Mouse (Mus musculus): ENCODE results near the gene Sf3b5.
A peak's percentile ranks its signal among the peaks of the same experiment; 100 is the strongest.

The Sf3b5 gene

DNA sequence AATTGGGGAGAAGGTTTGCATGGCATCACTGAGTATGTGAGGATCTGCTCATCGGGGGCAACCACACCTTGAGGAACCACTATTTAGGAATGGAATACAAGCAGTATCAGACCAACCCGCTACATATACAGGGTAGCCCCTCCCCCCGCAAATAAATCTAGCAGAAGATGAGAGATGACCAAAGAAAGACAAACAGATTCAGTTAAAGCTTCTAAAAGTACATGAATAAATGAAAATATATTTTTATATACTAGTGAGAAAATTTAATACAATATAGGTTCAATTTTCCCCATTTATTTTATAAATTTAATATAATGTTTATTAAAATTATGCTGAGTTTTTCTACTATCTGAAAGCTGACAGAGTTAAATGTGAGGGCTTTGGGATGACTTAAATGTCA is at the start of gene Sf3b5:
Sf3b5 (plus strand) TSS at position 301 of the 400 bp plus-strand sequence.
- DNase-seq (ENCODE audit: low spot score in 2 of 2): no peak

DNA sequence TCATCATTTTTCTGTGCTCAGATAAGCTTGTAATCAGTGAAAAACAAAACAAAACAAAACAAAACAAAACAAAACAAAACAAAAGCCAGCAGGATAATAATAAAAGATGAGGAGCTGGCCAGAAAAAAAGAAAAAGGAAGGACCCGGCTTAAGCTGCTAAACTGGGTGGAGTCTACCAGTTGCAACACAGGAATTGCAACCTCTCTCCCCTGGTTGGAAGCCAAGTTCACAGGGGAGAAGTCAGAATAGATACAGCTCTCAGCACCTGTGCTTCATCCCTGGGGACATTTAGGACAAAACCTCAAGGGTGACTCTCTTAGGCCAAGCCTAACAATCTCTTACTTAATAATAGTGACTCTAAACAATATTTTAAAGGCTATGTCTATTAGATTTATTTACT is 49.3 kb upstream of the Sf3b5 start:
- no peak for DNase-seq (ENCODE audit: low spot score in 2 of 2)

DNA sequence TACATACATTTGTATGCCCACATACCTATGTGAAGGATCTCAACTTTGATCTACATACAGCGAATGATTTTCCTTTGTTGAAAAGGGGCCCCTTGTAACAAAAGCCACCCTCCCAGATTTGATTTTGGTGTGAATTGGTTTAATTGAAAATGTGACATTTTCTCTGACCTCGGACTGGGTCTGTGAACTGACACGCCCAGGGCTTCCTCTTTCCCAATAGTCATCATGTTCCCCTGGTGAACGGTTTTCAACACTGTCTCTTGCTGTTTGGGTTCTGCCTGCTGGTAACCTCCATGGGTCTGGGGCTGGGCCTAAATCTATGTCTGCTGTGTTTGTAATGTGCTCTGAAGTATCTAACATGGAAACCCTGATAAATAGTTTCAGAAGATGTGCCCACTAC is 47.9 kb upstream of the Sf3b5 start:
- DNase-seq (ENCODE audit: low spot score in 2 of 2): no peak

DNA sequence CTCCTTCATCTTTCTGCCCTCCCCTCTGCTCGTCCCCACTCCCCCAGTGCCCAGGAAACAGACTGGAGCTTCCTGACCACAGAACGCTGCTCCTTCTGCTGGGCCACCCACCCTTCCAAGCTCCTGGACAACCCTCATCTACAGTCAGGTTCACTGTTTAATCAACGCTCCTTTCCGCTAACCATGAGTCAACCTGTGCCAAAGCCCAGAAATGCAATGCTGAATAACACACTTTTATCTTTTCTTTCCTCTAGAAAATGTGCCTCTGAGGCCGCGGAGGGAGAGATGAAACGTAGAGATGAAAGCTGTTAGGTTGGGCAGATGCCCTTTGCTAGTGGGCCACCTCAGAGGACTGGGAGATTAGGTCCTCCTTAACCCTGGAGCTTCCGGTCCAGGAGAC is 43.6 kb upstream of the Sf3b5 start:
- DNase-seq (ENCODE audit: low spot score in 2 of 2): no peak

DNA sequence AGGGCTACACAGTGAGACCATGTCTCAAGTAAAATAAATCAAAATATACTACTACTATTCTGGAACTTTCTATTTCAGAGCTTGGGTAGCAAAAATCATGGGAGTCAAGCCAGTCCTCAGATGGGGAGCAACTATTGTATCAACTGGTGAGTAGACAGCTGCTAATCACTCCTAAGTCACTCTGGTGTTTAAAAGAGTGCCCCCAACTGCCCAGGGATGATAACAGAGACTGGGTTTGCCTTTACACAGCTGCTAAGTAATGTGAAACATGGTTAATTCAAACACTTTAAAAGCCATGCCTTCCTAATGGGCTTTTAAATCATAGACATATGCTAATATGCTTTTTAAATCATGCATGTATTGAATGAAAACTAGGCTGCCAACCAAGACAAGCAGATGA is 42.9 kb upstream of the Sf3b5 start:
- no peak for DNase-seq (ENCODE audit: low spot score in 2 of 2)

DNA sequence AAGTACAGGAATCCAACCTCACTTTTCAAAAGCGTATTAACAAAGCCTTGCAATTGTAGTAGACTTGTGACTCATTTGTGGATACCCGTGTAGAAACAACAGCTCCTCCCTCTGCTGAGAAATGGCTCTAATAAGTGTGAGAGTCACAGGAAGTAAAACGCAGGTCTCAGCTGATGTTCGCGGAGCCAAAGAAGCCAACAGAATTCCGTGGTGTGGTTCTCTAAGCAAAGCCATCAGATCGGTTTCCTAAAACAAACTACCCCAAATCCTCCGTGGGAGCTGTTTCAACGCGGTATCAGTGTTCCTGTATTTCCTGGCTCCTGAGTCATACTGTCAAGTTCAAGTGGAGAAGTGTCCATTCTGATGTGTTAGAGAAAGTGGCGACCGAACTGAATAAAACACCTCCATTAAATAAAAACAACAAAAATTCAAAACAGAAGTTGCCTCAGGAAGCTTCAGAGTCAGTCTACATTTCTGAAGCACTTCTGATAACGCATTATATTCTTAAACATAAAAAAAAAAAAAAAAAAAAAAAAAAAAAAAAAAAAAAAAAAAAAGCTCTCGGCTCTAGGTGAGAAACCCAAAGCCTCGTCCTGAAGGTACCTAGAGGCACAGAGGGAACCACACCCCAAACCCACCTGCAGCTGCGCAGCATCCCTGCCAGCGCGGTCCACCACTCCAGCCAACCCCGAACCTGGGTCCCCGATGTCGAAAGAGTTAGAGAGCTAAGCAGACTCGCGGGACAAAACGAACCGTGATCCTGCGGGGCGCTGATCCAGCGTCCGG is 41.6 kb upstream of the Sf3b5 start:
- DNase-seq (ENCODE audit: low spot score in 2 of 2): no peak

DNA sequence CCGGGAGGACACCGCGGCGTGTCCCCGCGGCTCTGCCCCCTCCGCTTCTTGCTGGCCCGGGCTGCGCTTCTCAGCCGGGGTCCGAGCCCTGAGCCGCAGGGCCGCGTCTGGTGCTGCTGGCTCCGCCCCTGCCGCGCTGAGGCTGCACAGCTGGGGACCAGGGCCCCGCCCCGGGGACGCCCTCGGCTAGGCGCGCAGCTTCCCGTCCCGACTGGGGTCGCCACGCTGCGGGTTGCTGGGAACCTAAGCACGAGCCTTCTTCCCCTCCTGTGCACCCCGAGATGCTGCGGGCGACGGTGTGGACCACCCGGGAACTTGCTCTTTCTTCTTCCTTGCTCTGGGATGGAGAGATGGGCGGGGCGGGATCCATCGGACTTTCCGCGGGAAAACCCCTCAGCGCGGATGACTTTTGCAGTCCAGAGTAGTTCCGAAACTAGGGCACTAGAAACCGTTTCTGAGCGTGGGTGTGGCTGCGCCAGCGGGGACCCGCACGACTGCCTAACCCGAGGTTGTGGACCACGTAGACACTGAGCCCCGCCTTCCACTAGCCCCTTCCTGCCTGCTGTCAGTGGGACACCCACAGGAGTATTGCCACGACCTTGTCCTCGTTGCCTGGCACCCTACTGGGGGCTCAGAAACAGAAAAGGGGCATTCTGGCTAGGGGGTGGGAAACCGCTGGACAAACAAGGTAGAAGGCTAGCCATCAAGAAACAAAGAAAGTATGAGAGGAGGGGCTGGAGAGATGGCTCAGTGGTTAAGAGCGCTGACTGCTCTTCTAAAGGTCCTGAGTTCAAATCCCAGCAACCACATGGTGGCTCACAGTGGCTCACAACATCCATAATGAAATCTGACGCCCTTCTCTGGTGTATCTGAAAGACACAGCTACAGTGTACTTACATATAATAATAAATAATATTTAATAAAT is 40.7 kb upstream of the Sf3b5 start, which contains the start of gene Stx11:
Stx11 (minus strand) TSS at position 148 of the 925 bp plus-strand sequence.
- DNase-seq (ENCODE audit: low spot score in 2 of 2): no peak

DNA sequence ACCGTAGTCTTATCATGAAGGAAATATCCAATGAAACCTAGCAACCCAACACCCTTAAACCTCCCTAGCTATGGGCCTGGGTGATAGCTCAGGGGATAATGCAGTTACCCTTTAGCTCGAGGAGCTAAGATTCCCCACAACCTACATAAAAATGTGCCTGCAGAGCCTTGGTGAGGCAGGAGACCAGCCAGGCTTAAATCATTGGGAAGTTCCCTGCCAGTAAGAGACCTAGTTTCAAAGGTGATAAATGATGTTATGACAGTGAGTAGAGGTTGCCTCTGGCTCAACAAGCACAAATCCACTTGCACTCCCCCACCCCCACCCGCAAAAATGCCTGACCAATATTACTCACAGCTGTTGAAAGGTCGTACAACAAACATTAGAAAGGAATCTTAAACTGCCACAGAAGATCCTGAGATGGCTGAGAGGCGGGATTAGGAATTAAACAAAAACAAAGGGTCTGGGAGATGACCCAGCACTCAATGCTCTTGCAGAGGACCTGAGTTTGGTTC is 39.4 kb upstream of the Sf3b5 start:
- no peak for DNase-seq (ENCODE audit: low spot score in 2 of 2)

DNA sequence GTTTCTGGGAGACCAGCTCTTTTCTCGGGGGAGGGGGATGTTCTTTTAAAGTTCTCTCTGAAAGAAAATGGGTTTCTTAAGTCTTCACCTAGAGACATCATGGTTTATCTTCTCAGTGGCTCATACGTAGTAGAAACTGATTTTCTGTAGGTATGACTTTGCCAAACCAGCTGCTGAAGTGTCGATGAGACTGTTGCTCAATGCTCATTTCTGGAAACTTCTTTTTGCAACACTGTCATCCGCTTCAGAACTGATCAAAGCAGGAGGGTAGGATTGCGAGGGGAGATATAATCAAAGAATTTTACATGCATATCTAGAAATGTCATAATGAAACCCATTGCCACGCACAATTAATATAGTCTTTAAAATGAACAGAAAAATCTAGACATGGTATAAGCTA is 30.6 kb upstream of the Sf3b5 start:
- no peak for DNase-seq (ENCODE audit: low spot score in 2 of 2)

DNA sequence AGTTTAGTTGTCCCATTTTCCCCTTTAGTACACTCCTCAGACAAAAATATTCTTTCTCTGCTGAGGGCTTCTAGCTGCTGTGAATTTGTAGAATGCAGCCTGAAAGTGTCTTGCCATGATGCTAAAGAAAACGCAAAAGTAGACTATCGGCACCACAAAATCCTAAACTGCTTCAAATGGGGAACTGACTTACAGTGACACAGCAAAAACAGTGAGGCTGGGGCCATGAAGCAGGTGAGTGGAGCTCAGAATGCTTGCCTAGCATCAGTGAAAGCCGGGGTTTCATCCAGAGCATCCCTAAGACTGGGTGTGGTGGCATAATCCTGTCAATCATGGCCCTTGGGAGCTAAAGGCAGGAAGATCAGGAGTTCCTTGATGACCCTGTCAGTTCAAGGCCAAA is 29.7 kb upstream of the Sf3b5 start:
- DNase-seq (ENCODE audit: low spot score in 2 of 2): no peak

DNA sequence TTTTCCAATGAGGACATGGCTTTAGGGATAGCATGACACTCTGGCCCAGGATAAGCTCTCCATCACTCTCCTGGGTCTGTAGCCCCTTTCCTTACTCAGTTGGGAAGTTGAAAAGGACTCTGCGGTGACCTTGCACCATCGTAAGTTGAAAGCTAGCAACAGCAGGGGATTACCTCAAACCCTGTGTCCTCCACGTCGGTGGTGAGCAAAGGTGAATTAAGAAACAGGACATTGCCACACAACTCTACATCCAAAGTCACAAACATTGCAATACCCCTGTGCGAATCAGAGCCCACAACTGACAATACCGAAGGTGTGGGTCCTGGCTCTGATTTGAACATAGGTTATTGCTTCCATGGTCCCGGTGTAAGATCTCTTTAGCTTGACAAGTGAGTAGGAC is 29.2 kb upstream of the Sf3b5 start:
- DNase-seq (ENCODE audit: low spot score in 2 of 2): no peak

DNA sequence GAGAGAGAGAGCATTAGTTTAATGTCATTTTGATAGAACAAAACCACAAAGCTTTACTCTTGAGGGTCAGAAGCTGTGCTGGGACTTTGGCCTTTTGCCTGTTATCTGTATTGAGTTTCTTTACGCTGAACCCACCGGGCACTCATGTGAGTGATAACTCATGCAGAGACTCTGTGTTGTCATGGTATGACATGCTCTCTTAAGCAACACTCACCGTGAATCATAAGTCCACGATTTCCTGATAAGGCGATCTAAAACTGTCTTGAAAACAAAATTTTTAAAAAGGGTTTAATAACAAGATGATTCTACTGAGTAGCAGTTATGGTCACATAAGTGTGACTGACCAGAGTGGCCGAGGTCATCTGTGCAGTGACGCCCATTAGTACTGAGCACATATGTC is 28.6 kb upstream of the Sf3b5 start:
- DNase-seq (ENCODE audit: low spot score in 2 of 2): no peak

DNA sequence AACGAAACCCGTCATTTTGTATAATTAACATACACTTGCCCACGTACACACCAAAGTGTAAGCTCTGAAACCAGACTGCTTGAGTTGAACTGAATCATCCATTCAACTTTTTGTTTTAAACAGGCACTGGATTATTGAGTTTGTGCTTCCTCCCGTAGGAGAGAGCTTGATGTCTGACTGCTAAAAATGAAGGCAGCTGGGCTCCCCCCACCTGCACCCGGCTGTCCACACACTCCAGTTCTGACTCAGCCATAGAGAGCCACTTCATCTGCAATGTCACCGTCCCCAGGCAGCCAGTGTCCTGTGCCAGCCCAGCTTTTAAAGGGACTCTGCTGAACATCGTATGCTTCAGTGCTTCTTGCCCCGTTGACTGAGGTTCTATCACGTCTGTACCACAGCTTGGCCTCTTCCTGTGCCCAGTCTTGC is 27.3 kb upstream of the Sf3b5 start:
- DNase-seq (ENCODE audit: low spot score in 2 of 2): no peak

DNA sequence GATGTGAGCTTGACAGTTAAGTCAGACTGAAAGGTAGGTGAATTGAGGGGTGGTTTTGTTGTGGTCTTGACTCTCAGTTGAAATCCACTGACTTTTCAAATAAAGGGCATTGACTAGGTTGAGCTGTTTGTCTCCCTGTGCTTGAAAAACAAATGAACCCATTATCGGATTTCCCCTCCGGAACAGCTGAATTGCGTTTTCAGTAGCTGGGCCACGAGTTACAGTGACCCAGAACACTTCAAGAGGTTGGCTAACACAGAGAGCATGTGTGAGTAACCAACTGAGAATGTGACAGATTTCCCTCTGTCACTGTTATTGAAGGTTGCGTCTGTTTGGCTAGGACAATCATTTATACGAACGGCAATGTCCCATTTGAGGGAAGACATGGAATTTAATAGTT is 24.1 kb upstream of the Sf3b5 start:
- no peak for DNase-seq (ENCODE audit: low spot score in 2 of 2)

DNA sequence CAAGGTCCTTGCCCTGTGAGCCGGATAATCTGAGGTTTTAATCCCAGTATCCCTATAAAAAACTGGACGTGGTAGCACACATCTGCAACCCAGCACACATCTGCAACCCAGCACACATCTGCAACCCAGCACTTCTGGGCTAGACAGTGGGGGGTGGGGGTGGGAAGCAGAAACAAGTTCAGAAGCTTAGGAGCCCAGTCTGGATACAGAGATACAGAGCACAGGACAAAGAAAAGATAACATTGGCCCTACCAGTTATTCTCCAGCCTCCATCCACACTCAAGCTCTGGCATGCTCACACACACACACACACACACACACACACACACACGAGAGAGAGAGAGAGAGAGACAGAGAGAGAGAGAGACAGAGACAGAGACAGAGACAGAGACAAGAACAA is 21.6 kb upstream of the Sf3b5 start:
- DNase-seq (ENCODE audit: low spot score in 2 of 2): no peak

DNA sequence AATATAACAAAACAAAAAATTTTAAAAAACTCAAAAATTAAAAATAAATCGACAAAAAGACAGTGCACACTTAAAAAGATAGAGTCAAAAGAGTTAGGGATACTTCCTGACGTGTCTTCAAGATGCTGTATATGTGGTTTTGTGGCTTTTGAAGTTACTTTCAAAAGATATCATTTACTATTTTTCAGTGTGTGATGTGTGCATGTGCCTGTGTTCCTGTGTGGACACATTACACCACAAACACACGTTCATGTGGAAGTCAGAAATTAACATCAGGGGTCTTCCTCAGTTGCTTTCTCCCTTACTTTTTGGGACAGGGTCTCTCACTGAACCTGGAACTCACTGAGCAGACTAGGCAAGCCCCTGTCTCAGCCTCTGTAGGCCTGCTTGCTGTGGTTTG is 20.1 kb upstream of the Sf3b5 start:
- DNase-seq (ENCODE audit: low spot score in 2 of 2): no peak

DNA sequence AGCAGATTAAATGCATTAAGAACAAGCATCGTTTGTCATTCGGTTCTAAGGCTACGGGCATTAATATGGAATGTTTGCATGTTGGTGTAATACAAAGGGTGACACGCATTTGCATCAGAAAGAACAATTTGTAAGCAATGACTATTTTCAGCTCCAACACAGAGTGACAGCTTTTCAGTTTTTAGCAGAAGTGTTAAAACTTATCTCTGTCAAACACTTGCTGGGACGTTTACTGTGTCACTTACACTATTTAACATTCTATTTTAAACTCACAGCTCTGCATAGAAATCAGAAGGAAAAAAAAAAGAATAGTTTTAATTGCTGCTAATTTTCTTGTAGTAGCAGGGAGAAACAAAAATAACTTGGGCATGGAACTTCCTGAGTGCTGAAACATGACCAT is 18.7 kb upstream of the Sf3b5 start:
- no peak for DNase-seq (ENCODE audit: low spot score in 2 of 2)

DNA sequence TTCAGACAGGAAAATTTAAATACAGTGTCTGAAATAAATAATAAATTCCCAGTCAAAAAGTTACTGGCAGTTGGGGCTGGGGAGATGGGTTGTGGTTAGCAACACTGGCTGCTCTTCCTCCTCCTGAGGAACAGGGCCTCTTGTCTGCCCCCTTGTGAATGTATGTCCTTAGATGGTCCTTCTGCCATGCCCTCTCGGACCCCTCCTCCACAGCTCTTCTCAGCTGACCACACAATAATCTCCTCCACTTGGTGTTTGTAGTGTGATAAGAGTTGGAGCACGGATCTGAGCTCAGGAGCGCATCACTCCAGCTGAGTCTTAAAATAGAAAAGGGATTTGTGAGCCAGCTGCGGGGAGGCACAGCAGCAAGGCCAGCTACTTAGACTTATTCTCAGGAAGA is 18.2 kb upstream of the Sf3b5 start:
- no peak for DNase-seq (ENCODE audit: low spot score in 2 of 2)

DNA sequence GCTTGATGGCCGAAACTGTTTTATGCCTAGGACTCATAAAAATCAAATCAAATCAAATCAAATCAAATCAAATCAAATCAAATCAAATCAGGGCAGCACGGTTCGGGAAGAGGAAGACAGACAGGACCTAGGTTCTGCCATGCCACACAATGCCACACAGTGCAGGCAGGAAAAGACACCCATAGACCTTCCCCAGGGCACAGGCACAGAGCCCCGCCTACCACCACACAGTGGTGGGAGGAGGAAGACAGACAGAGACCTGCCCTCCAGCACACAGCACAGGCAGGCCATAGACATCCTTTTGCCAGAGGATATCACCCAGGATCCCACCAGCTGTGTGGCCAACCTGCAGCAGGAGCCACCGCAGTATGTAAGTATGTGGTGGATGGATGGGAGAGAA is 13.2 kb upstream of the Sf3b5 start:
- DNase-seq (ENCODE audit: low spot score in 2 of 2): no peak

DNA sequence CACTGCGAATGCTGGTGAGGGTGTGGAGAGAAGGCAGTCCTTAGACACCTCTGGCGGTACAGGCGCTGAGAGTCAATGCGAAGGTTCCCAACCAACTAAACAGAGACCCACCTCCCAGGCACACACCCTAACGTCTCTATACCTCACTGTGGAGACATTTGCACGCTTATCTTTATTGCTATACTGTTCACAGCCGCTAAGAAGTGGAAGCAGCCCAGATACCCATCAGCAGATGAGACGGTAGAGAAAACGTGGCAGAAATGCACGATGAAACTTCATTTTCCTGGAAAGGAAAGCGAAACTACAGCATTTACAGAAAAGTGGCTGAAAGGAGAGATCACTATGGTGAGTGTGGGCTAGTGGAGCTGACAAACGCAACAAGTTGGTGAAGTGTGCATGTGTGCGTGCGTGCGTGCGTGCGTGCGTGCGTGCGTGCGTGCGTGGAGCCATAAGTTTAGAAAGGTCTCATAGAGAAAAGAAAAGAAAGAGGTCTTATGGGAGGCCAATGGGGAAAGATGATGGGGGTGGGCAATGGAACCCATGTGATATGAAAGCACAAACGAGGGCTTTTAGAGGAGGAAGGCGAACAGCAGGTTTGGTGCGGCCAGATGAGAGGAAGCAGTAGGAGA is 11.6 kb upstream of the Sf3b5 start:
- no peak for DNase-seq (ENCODE audit: low spot score in 2 of 2)

DNA sequence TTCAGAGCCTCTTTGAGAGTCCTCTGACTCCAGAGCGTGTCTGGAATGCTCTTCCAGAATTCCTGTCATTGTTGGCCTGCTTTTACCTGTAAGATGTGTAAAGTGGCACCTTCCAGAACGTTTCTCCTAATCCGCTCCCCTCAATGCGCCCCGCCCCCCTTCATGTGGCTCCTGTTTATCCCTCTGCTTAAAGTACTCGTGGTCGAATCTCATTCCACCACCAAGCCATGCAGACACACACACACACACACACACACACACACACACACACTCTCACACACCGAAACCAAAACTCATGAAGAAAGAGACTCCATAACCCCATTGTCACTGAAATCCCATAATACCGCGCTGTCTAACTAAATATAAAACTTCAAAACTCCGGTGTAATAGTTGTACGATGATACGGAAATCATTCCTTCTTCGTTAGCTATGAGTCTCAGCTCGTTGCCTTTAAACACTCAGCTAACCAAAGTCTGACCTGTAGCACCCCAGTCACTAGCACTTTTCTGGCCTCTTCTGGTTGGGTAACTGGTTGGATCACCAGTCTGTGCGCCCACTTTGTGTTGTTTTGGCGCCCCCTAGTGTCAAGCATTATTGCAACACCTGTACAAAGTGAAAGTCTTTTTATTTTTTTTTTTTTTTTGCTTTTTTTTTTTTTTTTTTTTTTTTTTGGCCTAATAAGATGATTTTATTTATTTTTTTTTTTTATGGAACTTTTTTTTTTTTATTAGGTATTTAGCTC is 8.2 kb upstream of the Sf3b5 start:
- peak; percentile 73 to 81 for DNase-seq (ENCODE audit: low spot score in 2 of 2)

All from frontal cortex, postnatal 25 days (tissue).